Mouse (Mus musculus): ENCODE results near the gene Cwc22.

Gene Cwc22

GRCm38 (mm10) chr2:77925997-77926396 is 20.2 kb downstream of the Cwc22 start:
- in situ Hi-C loops (cut with MseI, MboI): no loop called here

GRCm38 (mm10) chr2:77925187-77925924 is 20.8 kb downstream of the Cwc22 start:
- in situ Hi-C loops (cut with MseI, MboI): no loop called here

- in situ Hi-C loops (cut with MseI, MboI): no loop called here
Observed at GRCm38 (mm10) chr2:77924003-77924402, 22.2 kb downstream of the Cwc22 start.

- in situ Hi-C loops (cut with MseI, MboI): no loop called here
Observed at GRCm38 (mm10) chr2:77923182-77923581, 23.0 kb downstream of the Cwc22 start.

- in situ Hi-C loops (cut with MseI, MboI): no loop called here
Observed at GRCm38 (mm10) chr2:77921307-77921706, 24.9 kb downstream of the Cwc22 start.

- in situ Hi-C loops (cut with MseI, MboI): no loop called here
Observed at GRCm38 (mm10) chr2:77920621-77921020, 25.6 kb downstream of the Cwc22 start.

GRCm38 (mm10) chr2:77918474-77918873 is 27.7 kb downstream of the Cwc22 start:
- in situ Hi-C loops (cut with MseI, MboI): no loop called here

- in situ Hi-C loops (cut with MseI, MboI): no loop called here
Observed at GRCm38 (mm10) chr2:77918006-77918405, 28.2 kb downstream of the Cwc22 start.

- in situ Hi-C loops (cut with MseI, MboI): no loop called here
Observed at GRCm38 (mm10) chr2:77917360-77917734, 28.8 kb downstream of the Cwc22 start.

GRCm38 (mm10) chr2:77916586-77917359 is 29.4 kb downstream of the Cwc22 start:
- in situ Hi-C loops (cut with MseI, MboI): no loop called here

- in situ Hi-C loops (cut with MseI, MboI): no loop called here
Observed at GRCm38 (mm10) chr2:77915187-77915586, 31.0 kb downstream of the Cwc22 start.

- in situ Hi-C loops (cut with MseI, MboI): no loop called here
Observed at GRCm38 (mm10) chr2:77913628-77914027, 32.5 kb downstream of the Cwc22 start.

GRCm38 (mm10) chr2:77912197-77912596 is 34.0 kb downstream of the Cwc22 start:
- in situ Hi-C loops (cut with MseI, MboI): no loop called here

- in situ Hi-C loops (cut with MseI, MboI): no loop called here
Observed at GRCm38 (mm10) chr2:77911452-77911851, 34.7 kb downstream of the Cwc22 start.

- in situ Hi-C loops (cut with MseI, MboI): no loop called here
Observed at GRCm38 (mm10) chr2:77910216-77910615, 36.0 kb downstream of the Cwc22 start.

- in situ Hi-C loops (cut with MseI, MboI): no loop called here
Observed at GRCm38 (mm10) chr2:77907164-77907563, 39.0 kb downstream of the Cwc22 start.

- in situ Hi-C loops (cut with MseI, MboI): no loop called here
Observed at GRCm38 (mm10) chr2:77905023-77905422, 41.2 kb downstream of the Cwc22 start.

- in situ Hi-C loops (cut with MseI, MboI): no loop called here
Observed at GRCm38 (mm10) chr2:77904495-77904894, 41.7 kb downstream of the Cwc22 start.

GRCm38 (mm10) chr2:77903979-77904378 is 42.2 kb downstream of the Cwc22 start:
- in situ Hi-C loops (cut with MseI, MboI): no loop called here

GRCm38 (mm10) chr2:77903098-77903497 is 43.1 kb downstream of the Cwc22 start:
- in situ Hi-C loops (cut with MseI, MboI): no loop called here

- in situ Hi-C loops (cut with MseI, MboI): no loop called here
Observed at GRCm38 (mm10) chr2:77901269-77901668, 44.9 kb downstream of the Cwc22 start.

- in situ Hi-C loops (cut with MseI, MboI): no loop called here
Observed at GRCm38 (mm10) chr2:77900741-77901140, 45.4 kb downstream of the Cwc22 start.

- in situ Hi-C loops (cut with MseI, MboI): no loop called here
Observed at GRCm38 (mm10) chr2:77900111-77900510, 46.1 kb downstream of the Cwc22 start.

Measured in mouse trophoblast stem cell (cell line).